Mouse (Mus musculus) leukemia stem cell, adult 10-12 weeks (primary cell): ENCODE measurements around the gene Nhlrc3. TPM values are rescaled to one million over a fixed set of nuclear protein-coding genes. Genes with fewer than 3 reads are reported as not detected.

Experiments
- polyA plus RNA-seq: library from polyadenylated mRNA; stranded (reverse); fragments of >175 nt; gene quantifications from 2 replicates; pipeline ENCODE4 v1.2.3, GENCODE M21; 2012; ENCODE audit warnings: low replicate concordance

The Nhlrc3 gene
- polyA plus RNA-seq: 1.1 and 5.9 TPM in 2 replicates

GRCm38 (mm10) chr3:53463046-53463764, at the start of gene Nhlrc3, which contains the start of gene Proser1:
Gene Nhlrc3 (minus strand): TSS chr3:53463332.
Gene Proser1 (plus strand): TSS chr3:53463666.

DNA sequence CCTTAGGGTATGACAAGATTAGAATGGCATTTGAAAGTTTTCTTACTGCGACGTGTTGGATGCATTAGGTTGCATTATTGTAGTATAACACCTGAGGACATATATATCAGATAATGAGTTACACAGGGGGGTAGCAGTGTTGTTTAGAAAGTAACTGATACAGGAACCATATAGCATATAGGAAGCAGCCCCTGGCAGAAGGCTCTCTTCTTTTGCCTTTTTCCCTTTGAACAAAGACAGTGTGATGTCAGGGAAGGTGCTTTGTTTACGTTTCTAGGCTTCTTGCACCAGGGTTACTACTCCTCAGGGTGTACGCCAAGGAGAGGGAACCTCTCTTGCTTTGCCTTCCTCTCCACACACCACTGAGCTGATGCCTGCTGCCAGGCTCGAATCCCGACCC, 25.2 kb upstream of the Nhlrc3 start, which contains the start of gene Stoml3:
Gene Stoml3, plus strand, starts transcription at position 301 of the 400 bp plus-strand sequence.

Other genes with a start within 250 kb of the Nhlrc3 start
- gene Proser1, start 334 bp upstream of the Nhlrc3 start, polyA plus RNA-seq: 23.0 and 81.9 TPM in 2 replicates
- not detected in 2 replicates for gene Stoml3, start 25.3 kb upstream of the Nhlrc3 start, polyA plus RNA-seq
- 0.02 TPM in 1 of 2 replicates, not detected in the other for gene Frem2, start 194.0 kb upstream of the Nhlrc3 start, polyA plus RNA-seq